Mouse (Mus musculus) adrenal gland, adult (tissue): ENCODE data around the gene Hsf4.
"Not testable (repeated sequence)": the region's sequence is repeated elsewhere in the genome, so short reads cannot be mapped to it uniquely, and the experiment has no call there.

Source experiments
- DNase-seq, 2 experiments: peaks; one replicate each; pipeline ENCODE4 v3.0.0; 2022 to 2023; ENCODE audit warnings: low spot score in 1 of 2; ENCODE audit not compliant: inconsistent age in 2 of 2

Gene Hsf4

GRCm38 (mm10) chr8:105269461-105269947, at the start of gene Hsf4:
Gene Hsf4 (plus strand): TSS chr8:105269801.
- peak; percentile 82 to 90 for DNase-seq

- DNase-seq: peak; percentile 30 to 52
Observed at GRCm38 (mm10) chr8:105223850-105224249, 45.8 kb upstream of the Hsf4 start.

- peak; percentile 95 to 99 for DNase-seq
Observed at GRCm38 (mm10) chr8:105224413-105225271, 45.0 kb upstream of the Hsf4 start, which contains the start of gene D230025D16Rik. Gene D230025D16Rik (plus strand): TSS chr8:105225145.

GRCm38 (mm10) chr8:105225272-105225593, 44.4 kb upstream of the Hsf4 start:
- no peak for DNase-seq

- peak in 1 of 2 experiments; percentile 64 for DNase-seq
Observed at GRCm38 (mm10) chr8:105225917-105226316, 43.7 kb upstream of the Hsf4 start.

GRCm38 (mm10) chr8:105231503-105232320, 37.9 kb upstream of the Hsf4 start:
- DNase-seq: peak in 1 of 2 experiments; percentile 34

GRCm38 (mm10) chr8:105232321-105232693, 37.3 kb upstream of the Hsf4 start:
- DNase-seq: not testable (repeated sequence)

GRCm38 (mm10) chr8:105233126-105233935, 36.3 kb upstream of the Hsf4 start:
- DNase-seq: no peak

GRCm38 (mm10) chr8:105235206-105235605, 34.4 kb upstream of the Hsf4 start:
- DNase-seq: no peak

GRCm38 (mm10) chr8:105237442-105238142, 32.0 kb upstream of the Hsf4 start:
- no peak for DNase-seq

- no peak for DNase-seq
Observed at GRCm38 (mm10) chr8:105241016-105241415, 28.6 kb upstream of the Hsf4 start.

GRCm38 (mm10) chr8:105251954-105252353, 17.6 kb upstream of the Hsf4 start:
- no peak for DNase-seq

- DNase-seq: no peak
Observed at GRCm38 (mm10) chr8:105252680-105253537, 16.7 kb upstream of the Hsf4 start.

GRCm38 (mm10) chr8:105253766-105254151, 15.8 kb upstream of the Hsf4 start:
- no peak for DNase-seq

- DNase-seq: peak; percentile 88 to 95
Observed at GRCm38 (mm10) chr8:105254152-105254965, 15.2 kb upstream of the Hsf4 start.

- DNase-seq: peak; percentile 59 to 77
Observed at GRCm38 (mm10) chr8:105254966-105255350, 14.6 kb upstream of the Hsf4 start, which contains the start of gene B3gnt9. Gene B3gnt9 (minus strand): TSS chr8:105255153.

- DNase-seq: peak in 1 of 2 experiments; percentile 16
Observed at GRCm38 (mm10) chr8:105257318-105258114, 12.1 kb upstream of the Hsf4 start.
